Mouse (Mus musculus): Measurements from ENCODE around the gene Flywch1. TPM values are rescaled to one million over a fixed set of nuclear protein-coding genes. Genes with fewer than 3 reads are reported as not detected.

The Flywch1 gene
- polyA plus RNA-seq, 1 experiment: 366 TPM

GRCm38 (mm10) chr17:23790269-23791078, 19.1 kb upstream of the Flywch1 start, which contains the start of gene Srrm2:
TSS of gene Srrm2 (plus strand) at chr17:23790532.
- peaks cover 3% of the 10 kb centered on the region; the same call in 1 of the 2 replicates for H3K4me1 ChIP-seq (ENCODE audit: control insufficient read depth, insufficient read depth, low read length)
- no peaks in the 10 kb centered on the region for H3K27me3 ChIP-seq (ENCODE audit: control insufficient read depth, insufficient read depth, low read length)
- peak within 1 kb of the TSS; percentile 78 for H3K27ac ChIP-seq (ENCODE audit: insufficient read depth, low read length)
- no peak for TF ChIP-seq CTCF (IDR thresholded peaks at IDR 0.05; ENCODE audit: borderline replicate concordance, insufficient read depth, low read depth, low read length)
- TF ChIP-seq POLR2A (IDR thresholded peaks at IDR 0.05; ENCODE audit: borderline replicate concordance, insufficient read depth, low read length): peak; percentile 69
- peak; percentile 66 to 74 for DNase-seq
- WGBS: 2% methylated on average over 29 of the region's 29 CpGs
- H3K4me3 ChIP-seq (replicated peaks; ENCODE audit: insufficient read depth, low read depth, low read length): peak within 1 kb of the TSS; percentile 61

- Histone ChIP-seq H3K4me1 (ENCODE audit: control insufficient read depth, insufficient read depth, low read length) (peaks cover 3% of the 10 kb centered on the region; the same call in 1 of the 2 replicates), H3K27ac (ENCODE audit: insufficient read depth, low read length) (peak overlapping the region; percentile 78), H3K4me3 (replicated peaks; ENCODE audit: insufficient read depth, low read depth, low read length) (peak overlapping the region; percentile 61)
These were observed 18.4 kb upstream of the Flywch1 start for GRCm38 (mm10) chr17:23789749-23790268.

GRCm38 (mm10) chr17:23788973-23789372, 17.6 kb upstream of the Flywch1 start:
- no peak overlapping the region for H3K4me3 ChIP-seq (replicated peaks; ENCODE audit: insufficient read depth, low read depth, low read length)
- no peaks in the 10 kb centered on the region for H3K27me3 ChIP-seq (ENCODE audit: control insufficient read depth, insufficient read depth, low read length)
- TF ChIP-seq CTCF (IDR thresholded peaks at IDR 0.05; ENCODE audit: borderline replicate concordance, insufficient read depth, low read depth, low read length) (no peak), POLR2A (IDR thresholded peaks at IDR 0.05; ENCODE audit: borderline replicate concordance, insufficient read depth, low read length) (no peak)
- H3K4me1 ChIP-seq (ENCODE audit: control insufficient read depth, insufficient read depth, low read length): peaks cover 3% of the 10 kb centered on the region; the same call in 1 of the 2 replicates
- no peak for DNase-seq
- no peak overlapping the region for H3K27ac ChIP-seq (ENCODE audit: insufficient read depth, low read length)
- WGBS: 95% methylated on average over 4 of the region's 4 CpGs

More at GRCm38 (mm10) chr17:23789749-23790268, 18.4 kb upstream of the Flywch1 start:
- TF ChIP-seq CTCF (IDR thresholded peaks at IDR 0.05; ENCODE audit: borderline replicate concordance, insufficient read depth, low read depth, low read length) (no peak), POLR2A (IDR thresholded peaks at IDR 0.05; ENCODE audit: borderline replicate concordance, insufficient read depth, low read length) (no peak)
- WGBS: 40% methylated on average over 8 of the region's 8 CpGs
- DNase-seq: no peak
- no peaks in the 10 kb centered on the region for H3K27me3 ChIP-seq (ENCODE audit: control insufficient read depth, insufficient read depth, low read length)

GRCm38 (mm10) chr17:23786510-23786931, 15.1 kb upstream of the Flywch1 start:
- DNase-seq: peak; percentile 70 to 75
- TF ChIP-seq CTCF (IDR thresholded peaks at IDR 0.05; ENCODE audit: borderline replicate concordance, insufficient read depth, low read depth, low read length) (no peak), POLR2A (IDR thresholded peaks at IDR 0.05; ENCODE audit: borderline replicate concordance, insufficient read depth, low read length) (peak; percentile 54; the same call in 1 of the 2 replicates)
- Histone ChIP-seq H3K4me3 (replicated peaks; ENCODE audit: insufficient read depth, low read depth, low read length) (peak overlapping the region; percentile 77), H3K27ac (ENCODE audit: insufficient read depth, low read length) (peak overlapping the region; percentile 67), H3K4me1 (ENCODE audit: control insufficient read depth, insufficient read depth, low read length) (peaks cover 3% of the 10 kb centered on the region; the same call in 1 of the 2 replicates), H3K27me3 (ENCODE audit: control insufficient read depth, insufficient read depth, low read length) (no peaks in the 10 kb centered on the region)
- WGBS: 3% methylated on average over 13 of the region's 13 CpGs

DNA sequence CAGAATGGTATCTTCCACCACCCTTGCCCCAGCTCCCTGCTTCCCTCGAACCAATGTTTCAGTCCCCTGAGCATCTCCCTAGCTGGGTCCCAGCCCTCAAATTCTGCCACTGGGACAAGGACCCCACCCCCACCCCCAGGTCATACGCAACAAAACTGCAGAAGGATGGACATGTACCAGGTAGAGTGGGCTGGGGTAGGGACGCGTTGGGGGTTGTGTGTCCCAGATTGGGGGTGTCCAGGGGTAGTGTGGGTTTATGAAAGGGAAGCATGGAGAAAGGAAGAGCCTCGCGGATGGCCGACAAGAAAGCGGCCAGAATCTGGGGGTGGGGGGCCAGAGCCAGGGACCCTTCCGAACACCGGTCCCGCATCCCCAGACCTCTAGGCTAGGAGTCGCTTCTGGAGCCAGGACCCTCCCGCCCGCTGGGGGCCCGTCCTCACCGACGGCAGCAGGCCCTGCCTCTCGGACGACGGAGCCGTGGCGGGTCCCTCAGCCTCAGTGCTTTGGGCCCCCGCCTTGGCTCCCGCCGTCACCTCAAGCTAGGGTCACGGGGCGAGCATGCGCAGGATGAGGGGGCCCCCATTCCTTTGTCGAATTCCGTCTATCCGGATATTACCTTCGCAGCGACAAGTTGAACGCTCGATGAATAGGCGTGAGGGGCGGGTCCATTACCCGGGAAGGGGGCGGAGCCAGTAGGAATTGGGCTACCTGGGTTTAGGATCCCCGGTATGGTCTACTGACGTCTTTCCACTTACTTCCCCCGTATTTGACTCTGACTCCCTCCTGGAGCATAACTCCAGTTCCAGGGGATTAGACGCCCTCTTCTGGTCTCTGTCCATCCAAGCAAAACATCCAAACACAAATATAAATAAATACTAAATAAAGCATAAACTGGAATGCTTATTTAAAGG, 14.4 kb upstream of the Flywch1 start, which contains the start of gene Flywch2:
Gene Flywch2, minus strand, starts transcription at position 521 of the 911 bp plus-strand sequence.
- DNase-seq: peak; percentile 93 to 96
- 2% methylated on average over 43 of the region's 43 CpGs for WGBS
- H3K4me1 ChIP-seq (ENCODE audit: control insufficient read depth, insufficient read depth, low read length): peaks cover 3% of the 10 kb centered on the region; the same call in 1 of the 2 replicates
- no peaks in the 10 kb centered on the region for H3K27me3 ChIP-seq (ENCODE audit: control insufficient read depth, insufficient read depth, low read length)
- peak within 1 kb of the TSS; percentile 78 for H3K27ac ChIP-seq (ENCODE audit: insufficient read depth, low read length)
- TF ChIP-seq CTCF (IDR thresholded peaks at IDR 0.05; ENCODE audit: borderline replicate concordance, insufficient read depth, low read depth, low read length): no peak
- TF ChIP-seq POLR2A (IDR thresholded peaks at IDR 0.05; ENCODE audit: borderline replicate concordance, insufficient read depth, low read length): peak; percentile 45; the same call in 1 of the 2 replicates
- H3K4me3 ChIP-seq (replicated peaks; ENCODE audit: insufficient read depth, low read depth, low read length): peak within 1 kb of the TSS; percentile 77

GRCm38 (mm10) chr17:23783352-23783751, 11.9 kb upstream of the Flywch1 start:
- no peaks in the 10 kb centered on the region for H3K4me1 ChIP-seq (ENCODE audit: control insufficient read depth, insufficient read depth, low read length)
- H3K27ac ChIP-seq (ENCODE audit: insufficient read depth, low read length): no peak overlapping the region
- DNase-seq: no peak
- no peaks in the 10 kb centered on the region for H3K27me3 ChIP-seq (ENCODE audit: control insufficient read depth, insufficient read depth, low read length)
- TF ChIP-seq POLR2A (IDR thresholded peaks at IDR 0.05; ENCODE audit: borderline replicate concordance, insufficient read depth, low read length): no peak
- TF ChIP-seq CTCF (IDR thresholded peaks at IDR 0.05; ENCODE audit: borderline replicate concordance, insufficient read depth, low read depth, low read length): no peak
- no peak overlapping the region for H3K4me3 ChIP-seq (replicated peaks; ENCODE audit: insufficient read depth, low read depth, low read length)

GRCm38 (mm10) chr17:23778447-23778846, 7.0 kb upstream of the Flywch1 start:
- DNase-seq: no peak
- no peaks in the 10 kb centered on the region for H3K4me1 ChIP-seq (ENCODE audit: control insufficient read depth, insufficient read depth, low read length)
- no peak overlapping the region for H3K4me3 ChIP-seq (replicated peaks; ENCODE audit: insufficient read depth, low read depth, low read length)
- H3K27me3 ChIP-seq (ENCODE audit: control insufficient read depth, insufficient read depth, low read length): no peaks in the 10 kb centered on the region
- 41% methylated on average over 2 of the region's 2 CpGs for WGBS
- no peak for TF ChIP-seq POLR2A (IDR thresholded peaks at IDR 0.05; ENCODE audit: borderline replicate concordance, insufficient read depth, low read length)
- TF ChIP-seq CTCF (IDR thresholded peaks at IDR 0.05; ENCODE audit: borderline replicate concordance, insufficient read depth, low read depth, low read length): no peak
- no peak overlapping the region for H3K27ac ChIP-seq (ENCODE audit: insufficient read depth, low read length)

Data from cerebellum, adult 2 months (tissue).